Mouse (Mus musculus) MEL (cell line): ENCODE results near the gene Esrp2. TPM values are rescaled to one million over a fixed set of nuclear protein-coding genes. Genes with fewer than 3 reads are reported as not detected.

Experiments
- DNase-seq: peaks from one replicate; pipeline ENCODE4 v3.0.0; 2011; ENCODE audit warnings: low read depth, low spot score
- H3K27ac ChIP-seq: 2 replicates; pipeline ENCODE4 v1.5.1; 2012; ENCODE audit warnings: low read depth, mild to moderate bottlenecking, control low read depth, low read length, moderate library complexity; ENCODE audit not compliant: control insufficient read depth
- H3K27me3 ChIP-seq, 2 experiments: fragments of 150-350 bp in 1 of 2; sonication (generic) in 1 of 2; 2 replicates each; pipeline ENCODE4 v1.6.1; 2012; ENCODE audit warnings: low read length in 2 of 2, mild to moderate bottlenecking in 2 of 2, improper control_type of control experiment in 1 of 2, moderate library complexity in 1 of 2; ENCODE audit not compliant: insufficient read depth in 2 of 2, control insufficient read depth in 1 of 2
- H3K36me3 ChIP-seq, 2 experiments: 2 replicates each; pipeline ENCODE4 v1.6.1; 2012 to 2014; ENCODE audit warnings: low read length in 2 of 2, improper control_type of control experiment in 1 of 2, inconsistent platforms in 1 of 2, mild to moderate bottlenecking in 1 of 2; ENCODE audit not compliant: insufficient read depth in 2 of 2, control insufficient read depth in 1 of 2
- H3K4me1 ChIP-seq, 2 experiments: fragments of 150-350 bp in 1 of 2; sonication (generic) in 1 of 2; 2 replicates each; pipeline ENCODE4 v1.6.1; 2012; ENCODE audit warnings: low read length in 2 of 2, improper control_type of control experiment in 1 of 2, mild to moderate bottlenecking in 1 of 2; ENCODE audit not compliant: insufficient read depth in 2 of 2, control insufficient read depth in 1 of 2
- H3K4me3 ChIP-seq, 2 experiments: fragments of 150-350 bp in 1 of 2; sonication (generic) in 1 of 2; 2 replicates each; pipeline ENCODE4 v1.5.1; 2012; ENCODE audit warnings: low read depth in 2 of 2, low read length in 2 of 2, mild to moderate bottlenecking in 2 of 2, moderate library complexity in 2 of 2, control low read depth in 1 of 2, improper control_type of control experiment in 1 of 2; ENCODE audit not compliant: control insufficient read depth in 1 of 2, insufficient read depth in 1 of 2
- H3K79me2 ChIP-seq: 2 replicates; pipeline ENCODE4 v1.6.1; 2012; ENCODE audit warnings: mild to moderate bottlenecking, low read length, moderate library complexity; ENCODE audit not compliant: control insufficient read depth, poor library complexity, insufficient read depth
- H3K9ac ChIP-seq: 2 replicates; pipeline ENCODE4 v1.6.1; 2012; ENCODE audit warnings: low read depth, mild to moderate bottlenecking, control low read depth, low read length, moderate library complexity; ENCODE audit not compliant: control insufficient read depth, poor library complexity, severe bottlenecking
- H3K9me3 ChIP-seq: fragments of 150-350 bp; sonication (generic); replicated peaks from 2 replicates; pipeline ENCODE4 v1.6.1; 2012; ENCODE audit warnings: mild to moderate bottlenecking, low read length, improper control_type of control experiment, moderate library complexity; ENCODE audit not compliant: insufficient read depth
- BHLHE40 ChIP-seq: IDR thresholded peaks from 2 replicates; pipeline ENCODE4 v1.6.1; 2012; ENCODE audit warnings: low read depth, mild to moderate bottlenecking, inconsistent platforms, low read length, improper control_type of control experiment, borderline replicate concordance
- CHD1 ChIP-seq: IDR thresholded peaks from 2 replicates; pipeline ENCODE4 v1.6.1; 2012; ENCODE audit warnings: low read depth, mild to moderate bottlenecking, inconsistent platforms, low read length, improper control_type of control experiment
- E2F4 ChIP-seq: IDR thresholded peaks from 2 replicates; pipeline ENCODE4 v1.6.1; 2011; ENCODE audit warnings: low read depth, low read length, improper control_type of control experiment, borderline replicate concordance
- ELF1 ChIP-seq: IDR thresholded peaks from 2 replicates; pipeline ENCODE4 v1.6.1; 2014; ENCODE audit warnings: low read depth, mild to moderate bottlenecking, inconsistent platforms, low read length, improper control_type of control experiment, moderate library complexity
- EP300 ChIP-seq, 2 experiments: IDR thresholded peaks; 2 replicates each; pipeline ENCODE4 v1.6.1; 2011; ENCODE audit warnings: improper control_type of control experiment in 2 of 2, low read length in 2 of 2, low read depth in 1 of 2, mild to moderate bottlenecking in 1 of 2
- ETS1 ChIP-seq: IDR thresholded peaks from 2 replicates; pipeline ENCODE4 v1.6.1; 2012; ENCODE audit warnings: low read depth, mild to moderate bottlenecking, inconsistent platforms, low read length, improper control_type of control experiment, moderate library complexity
- GABPA ChIP-seq: IDR thresholded peaks from 2 replicates; pipeline ENCODE4 v1.6.1; 2012; ENCODE audit warnings: low read depth, mild to moderate bottlenecking, inconsistent platforms, low read length, improper control_type of control experiment, moderate library complexity
- GATA1 ChIP-seq: IDR thresholded peaks from 2 replicates; pipeline ENCODE4 v1.6.1; 2011; ENCODE audit warnings: low read depth, low read length, improper control_type of control experiment
- MAZ ChIP-seq: IDR thresholded peaks from 2 replicates; pipeline ENCODE4 v1.6.1; 2012; ENCODE audit warnings: low read depth, mild to moderate bottlenecking, inconsistent platforms, low read length, improper control_type of control experiment
- MXI1 ChIP-seq: IDR thresholded peaks from 2 replicates; pipeline ENCODE4 v1.6.1; 2011; ENCODE audit warnings: mild to moderate bottlenecking, low read depth, low read length, improper control_type of control experiment
- MYC ChIP-seq: IDR thresholded peaks from 2 replicates; pipeline ENCODE4 v1.6.1; 2011; ENCODE audit warnings: low read depth, mild to moderate bottlenecking, low read length, improper control_type of control experiment, moderate library complexity
- POLR2AphosphoS2 ChIP-seq: IDR thresholded peaks from 2 replicates; pipeline ENCODE4 v1.6.1; 2011; ENCODE audit warnings: low read length, improper control_type of control experiment
- RAD21 ChIP-seq: IDR thresholded peaks from 2 replicates; pipeline ENCODE4 v1.6.1; 2011; ENCODE audit warnings: mild to moderate bottlenecking, low read depth, low read length, improper control_type of control experiment
- RCOR1 ChIP-seq: IDR thresholded peaks from 2 replicates; pipeline ENCODE4 v1.6.1; 2012; ENCODE audit warnings: low read depth, mild to moderate bottlenecking, inconsistent platforms, low read length, improper control_type of control experiment
- TCF12 ChIP-seq: IDR thresholded peaks from 2 replicates; pipeline ENCODE4 v1.6.1; 2014; ENCODE audit warnings: low read depth, mild to moderate bottlenecking, inconsistent platforms, low read length, improper control_type of control experiment, moderate library complexity
- polyA plus RNA-seq, 2 experiments: library from polyadenylated mRNA; stranded (reverse) in 1 of 2; unstranded in 1 of 2; fragments of >175 nt in 1 of 2; fragments of >200 nt in 1 of 2; gene quantifications; 2 replicates each; pipeline versions ENCODE4 v1.2.1 to v1.2.4; 2012; ENCODE audit warnings: low replicate concordance in 2 of 2, low read depth in 1 of 2; ENCODE audit not compliant: insufficient read length in 2 of 2, insufficient read depth in 1 of 2, missing spikeins in 1 of 2
- total RNA-seq: library from RNA; depleted of rRNA; stranded (reverse); fragments of 300-350 nt; gene quantifications from 2 replicates; pipeline ENCODE4 v1.2.3, GENCODE M21; 2012

Gene Esrp2
- total and polyA plus RNA-seq, 3 experiments: 2.3 to 4.5 TPM; not detected in 1

GRCm38 (mm10) chr8:106185628-106186270, 49.0 kb upstream of the Esrp2 start:
- no peaks in the 10 kb centered on the region for H3K9me3 ChIP-seq
- H3K4me3 ChIP-seq: no peak overlapping the region
- no peaks in the 10 kb centered on the region for H3K27me3 ChIP-seq
- no peak overlapping the region for H3K27ac ChIP-seq
- no peaks in the 10 kb centered on the region for H3K79me2 ChIP-seq
- no peak for DNase-seq
- TF ChIP-seq RAD21 (no peak), POLR2AphosphoS2 (no peak), MXI1 (no peak), GABPA (no peak), MYC (no peak), CHD1 (no peak), ELF1 (no peak)
- no peak overlapping the region for H3K9ac ChIP-seq
- H3K4me1 ChIP-seq: peaks cover 2 to 8% of the 10 kb centered on the region in 2 experiments
- peaks cover 5 to 12% of the 10 kb centered on the region in 2 experiments for H3K36me3 ChIP-seq

GRCm38 (mm10) chr8:106178428-106178827, 41.7 kb upstream of the Esrp2 start:
- peaks cover 5 to 27% of the 10 kb centered on the region in 2 experiments for H3K36me3 ChIP-seq
- TF ChIP-seq ELF1 (no peak), GATA1 (no peak)
- H3K27me3 ChIP-seq: no peaks in the 10 kb centered on the region

GRCm38 (mm10) chr8:106177594-106177993, 40.8 kb upstream of the Esrp2 start:
- Histone ChIP-seq H3K79me2 (peaks cover 12% of the 10 kb centered on the region), H3K4me3 (no peak overlapping the region), H3K27ac (no peak overlapping the region), H3K9me3 (no peaks in the 10 kb centered on the region), H3K36me3 (peaks cover 7 to 30% of the 10 kb centered on the region in 2 experiments), H3K27me3 (no peaks in the 10 kb centered on the region), H3K4me1 (peaks cover 19 to 25% of the 10 kb centered on the region in 2 experiments)
- no peak for DNase-seq
- no peak for TF ChIP-seq ETS1
- TF ChIP-seq TCF12: 0 out of 2 replicates have a peak, but pooled peaks have one; percentile 18
- TF ChIP-seq RCOR1: 0 out of 2 replicates have a peak, but pooled peaks have one; percentile 52
- TF ChIP-seq MAZ: no peak
- peak; percentile 69 for TF ChIP-seq GATA1
- no peak for TF ChIP-seq ELF1
- TF ChIP-seq CHD1: no peak
- TF ChIP-seq EP300 (IDR thresholded peaks at IDR 0.05; ENCODE audit: low read depth in 1 of 2, low read length in 2 of 2): peak in 1 of 2 experiments; percentile 39; a peak in 1 of 4 replicates
- TF ChIP-seq BHLHE40: no peak
- TF ChIP-seq E2F4: no peak
- TF ChIP-seq, all 39 proteins: peak for 4
- H3K9ac ChIP-seq: no peak overlapping the region

More at GRCm38 (mm10) chr8:106178428-106178827, 41.7 kb upstream of the Esrp2 start:
- DNase-seq: no peak
- H3K9me3 ChIP-seq: no peaks in the 10 kb centered on the region
- no peak overlapping the region for H3K27ac ChIP-seq
- H3K79me2 ChIP-seq: peaks cover 12% of the 10 kb centered on the region
- H3K4me3 ChIP-seq: no peak overlapping the region
- peaks cover 16 to 17% of the 10 kb centered on the region in 2 experiments for H3K4me1 ChIP-seq
- H3K9ac ChIP-seq: no peak overlapping the region
